Mouse (Mus musculus): Measurements from ENCODE around the gene Crlf3. TPM values are rescaled to one million over a fixed set of nuclear protein-coding genes. Genes with fewer than 3 reads are reported as not detected.
"Not testable (repeated sequence)": the region's sequence is repeated elsewhere in the genome, so short reads cannot be mapped to it uniquely, and the experiment has no call there.

The Crlf3 gene
- polyA plus RNA-seq, 1 experiment: 18.0 TPM

DNA sequence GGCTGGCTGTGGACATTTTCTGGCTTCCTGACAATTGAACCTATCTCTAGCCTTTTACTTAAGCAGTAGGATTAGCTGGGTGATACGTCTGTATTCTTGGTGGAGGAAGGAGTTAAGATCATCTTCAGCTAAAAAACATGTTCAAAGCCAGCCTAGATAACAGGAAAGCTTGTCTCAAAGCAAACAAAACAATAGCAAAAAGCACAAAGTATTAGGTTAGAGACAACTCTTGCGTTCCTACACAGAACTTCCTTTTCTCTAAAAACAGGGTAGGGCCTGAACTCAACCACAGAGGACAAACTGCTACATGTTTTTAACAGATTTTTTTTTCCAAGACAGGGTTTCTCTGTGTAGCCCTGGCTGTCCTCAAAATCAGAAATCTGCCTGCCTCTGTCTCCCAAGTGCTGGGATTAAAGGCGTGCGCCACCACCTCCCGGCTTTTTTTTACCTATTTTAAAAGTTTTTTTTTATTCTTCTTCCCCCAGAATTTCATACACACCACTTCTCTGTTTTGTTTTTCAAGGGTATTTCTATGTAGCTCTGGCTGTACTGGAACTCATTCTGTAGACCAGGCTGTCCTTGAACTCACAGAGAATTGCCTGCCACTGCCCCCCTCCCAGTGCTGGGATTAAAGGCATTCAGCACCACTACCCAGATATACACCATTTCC lies 5.0 kb downstream of the Crlf3 start:
- Histone ChIP-seq H3K79me2 (ENCODE audit: control insufficient read depth, insufficient read depth) (peaks cover 98% of the 10 kb centered on the region), H3K4me3 (ENCODE audit: insufficient read depth, poor library complexity, severe bottlenecking) (no peak overlapping the region), H3K27me3 (ENCODE audit: control insufficient read depth, insufficient read depth, insufficient read length) (no peaks in the 10 kb centered on the region), H3K36me3 (ENCODE audit: control insufficient read depth, insufficient read depth) (peaks cover 16% of the 10 kb centered on the region), H3K79me3 (ENCODE audit: low read depth) (peaks cover 52% of the 10 kb centered on the region), H3ac (ENCODE audit: control insufficient read depth, insufficient read length, low read depth) (no peak overlapping the region)
- no peak for TF ChIP-seq FOSL1 (IDR thresholded peaks at IDR 0.05; ENCODE audit: insufficient read depth, low read length, poor library complexity, severe bottlenecking)
- no peak for TF ChIP-seq MYOG (IDR thresholded peaks at IDR 0.05; ENCODE audit: control insufficient read depth, extremely low read depth, insufficient read length)
- TF ChIP-seq CTCF (IDR thresholded peaks at IDR 0.05; ENCODE audit: control insufficient read depth, insufficient read depth, insufficient read length): no peak
- TF ChIP-seq MYOD1 (IDR thresholded peaks at IDR 0.05; ENCODE audit: control insufficient read depth, insufficient read length, low read depth): no peak
- no peak for TF ChIP-seq MAX (IDR thresholded peaks at IDR 0.05)

DNA sequence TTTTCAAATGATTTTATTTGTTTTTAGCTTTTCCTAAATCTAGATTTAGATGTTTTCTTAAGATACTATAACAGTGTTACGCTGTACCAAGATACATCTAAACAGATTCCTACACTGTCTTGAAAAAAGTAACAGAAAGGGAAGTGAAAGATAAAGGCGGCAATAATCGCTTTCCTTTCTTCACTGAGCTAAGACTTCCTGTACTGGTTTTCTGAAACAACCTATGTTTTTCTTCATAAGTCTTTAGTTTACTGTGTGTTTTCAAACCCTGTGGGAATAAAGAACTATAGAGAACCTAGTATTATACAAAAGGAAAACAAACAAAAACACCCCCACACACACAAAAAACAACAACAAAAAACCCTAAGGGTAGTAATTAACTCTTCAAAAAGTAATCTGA lies 8.4 kb downstream of the Crlf3 start:
- no peak for TF ChIP-seq CEBPB (IDR thresholded peaks at IDR 0.05; ENCODE audit: low read depth)
- TF ChIP-seq MYOD1 (IDR thresholded peaks at IDR 0.05; ENCODE audit: control insufficient read depth, insufficient read length, low read depth): no peak
- TF ChIP-seq MAX (IDR thresholded peaks at IDR 0.05): no peak
- no peak for TF ChIP-seq MYOG (IDR thresholded peaks at IDR 0.05; ENCODE audit: control insufficient read depth, extremely low read depth, insufficient read length)
- no peak for TF ChIP-seq FOSL1 (IDR thresholded peaks at IDR 0.05; ENCODE audit: insufficient read depth, low read length, poor library complexity, severe bottlenecking)
- TF ChIP-seq USF1 (IDR thresholded peaks at IDR 0.05; ENCODE audit: low read depth): no peak
- no peak for TF ChIP-seq CTCF (IDR thresholded peaks at IDR 0.05; ENCODE audit: control insufficient read depth, insufficient read depth, insufficient read length)
- Histone ChIP-seq H3K79me3 (ENCODE audit: low read depth) (peaks cover 56% of the 10 kb centered on the region), H3K27me3 (ENCODE audit: control insufficient read depth, insufficient read depth, insufficient read length) (no peaks in the 10 kb centered on the region), H3K36me3 (ENCODE audit: control insufficient read depth, insufficient read depth) (peaks cover 20% of the 10 kb centered on the region), H3K79me2 (ENCODE audit: control insufficient read depth, insufficient read depth) (peaks cover 99% of the 10 kb centered on the region), H3ac (ENCODE audit: control insufficient read depth, insufficient read length, low read depth) (no peak overlapping the region), H3K4me3 (ENCODE audit: insufficient read depth, poor library complexity, severe bottlenecking) (no peak overlapping the region)

DNA sequence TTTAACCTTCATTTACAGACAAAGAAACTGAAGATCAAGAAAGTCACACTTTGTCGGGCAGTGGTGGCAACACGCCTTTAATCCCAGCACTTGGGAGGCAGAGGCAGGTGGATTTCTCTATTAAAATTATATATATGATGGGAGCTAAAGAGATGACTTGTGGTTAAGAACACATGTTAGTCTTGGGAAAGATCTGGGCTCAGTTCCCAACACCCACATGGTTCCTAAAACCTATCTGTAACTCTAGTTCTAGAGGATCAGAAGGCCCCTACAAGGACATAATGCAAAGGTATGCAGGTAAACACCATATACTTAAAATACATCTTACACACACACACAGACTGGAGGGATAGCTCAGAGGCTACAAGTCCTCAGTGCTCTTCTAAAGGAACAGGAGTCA lies 9.8 kb downstream of the Crlf3 start:
- H3K79me2 ChIP-seq (ENCODE audit: control insufficient read depth, insufficient read depth): peaks cover 100% of the 10 kb centered on the region
- H3K4me3 ChIP-seq (ENCODE audit: insufficient read depth, poor library complexity, severe bottlenecking): no peak overlapping the region
- TF ChIP-seq FOSL1 (IDR thresholded peaks at IDR 0.05; ENCODE audit: insufficient read depth, low read length, poor library complexity, severe bottlenecking): no peak
- no peak overlapping the region for H3ac ChIP-seq (ENCODE audit: control insufficient read depth, insufficient read length, low read depth)
- H3K79me3 ChIP-seq (ENCODE audit: low read depth): peaks cover 49% of the 10 kb centered on the region
- no peaks in the 10 kb centered on the region for H3K27me3 ChIP-seq (ENCODE audit: control insufficient read depth, insufficient read depth, insufficient read length)
- H3K36me3 ChIP-seq (ENCODE audit: control insufficient read depth, insufficient read depth): peaks cover 11% of the 10 kb centered on the region

- TF ChIP-seq MYOD1 (IDR thresholded peaks at IDR 0.05; ENCODE audit: control insufficient read depth, insufficient read length, low read depth) (no peak), MAX (IDR thresholded peaks at IDR 0.05) (no peak)
- peaks cover 100% of the 10 kb centered on the region for H3K79me2 ChIP-seq (ENCODE audit: control insufficient read depth, insufficient read depth)
- H3K4me3 ChIP-seq (ENCODE audit: insufficient read depth, poor library complexity, severe bottlenecking): no peak overlapping the region
- peaks cover 11% of the 10 kb centered on the region for H3K36me3 ChIP-seq (ENCODE audit: control insufficient read depth, insufficient read depth)
- H3ac ChIP-seq (ENCODE audit: control insufficient read depth, insufficient read length, low read depth): no peak overlapping the region
- H3K79me3 ChIP-seq (ENCODE audit: low read depth): peaks cover 44% of the 10 kb centered on the region
- no peaks in the 10 kb centered on the region for H3K27me3 ChIP-seq (ENCODE audit: control insufficient read depth, insufficient read depth, insufficient read length)
These were observed 11.0 kb downstream of the Crlf3 start for GRCm38 (mm10) chr11:80069815-80070214.

- Histone ChIP-seq H3ac (ENCODE audit: control insufficient read depth, insufficient read length, low read depth) (no peak overlapping the region), H3K4me3 (ENCODE audit: insufficient read depth, poor library complexity, severe bottlenecking) (no peak overlapping the region), H3K79me3 (ENCODE audit: low read depth) (peaks cover 38% of the 10 kb centered on the region), H3K27me3 (ENCODE audit: control insufficient read depth, insufficient read depth, insufficient read length) (no peaks in the 10 kb centered on the region), H3K79me2 (ENCODE audit: control insufficient read depth, insufficient read depth) (peaks cover 83% of the 10 kb centered on the region), H3K36me3 (ENCODE audit: control insufficient read depth, insufficient read depth) (peaks cover 23% of the 10 kb centered on the region)
- TF ChIP-seq MAX (IDR thresholded peaks at IDR 0.05): no peak
- TF ChIP-seq CEBPB (IDR thresholded peaks at IDR 0.05; ENCODE audit: low read depth): no peak
- no peak for TF ChIP-seq MYOD1 (IDR thresholded peaks at IDR 0.05; ENCODE audit: control insufficient read depth, insufficient read length, low read depth)
- TF ChIP-seq CTCF (IDR thresholded peaks at IDR 0.05; ENCODE audit: control insufficient read depth, insufficient read depth, insufficient read length): no peak
- TF ChIP-seq USF1 (IDR thresholded peaks at IDR 0.05; ENCODE audit: low read depth): no peak
These were observed 13.2 kb downstream of the Crlf3 start for GRCm38 (mm10) chr11:80067558-80067957.

DNA sequence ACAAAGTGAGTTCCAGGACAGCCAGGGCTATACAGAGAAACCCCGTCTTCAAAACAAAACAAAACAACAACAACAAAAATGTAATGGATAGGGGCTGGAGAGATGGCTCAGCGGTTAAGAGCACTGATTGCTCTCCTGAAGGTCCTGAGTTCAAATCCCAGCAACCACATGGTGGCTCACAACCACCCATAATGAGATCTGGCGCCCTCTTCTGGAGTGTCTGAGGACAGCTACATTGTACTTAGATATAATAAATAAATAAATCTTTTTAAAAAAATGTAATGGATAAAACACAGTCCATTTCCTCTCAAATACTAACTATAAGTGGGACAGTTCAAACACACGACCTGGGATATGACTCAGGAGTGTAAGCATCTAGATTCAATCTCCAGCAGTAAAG lies 14.4 kb downstream of the Crlf3 start:
- H3K79me2 ChIP-seq (ENCODE audit: control insufficient read depth, insufficient read depth): peaks cover 71% of the 10 kb centered on the region
- peaks cover 29% of the 10 kb centered on the region for H3K79me3 ChIP-seq (ENCODE audit: low read depth)
- H3K4me3 ChIP-seq (ENCODE audit: insufficient read depth, poor library complexity, severe bottlenecking); H3ac ChIP-seq (ENCODE audit: control insufficient read depth, insufficient read length, low read depth); H3K27me3 ChIP-seq (ENCODE audit: control insufficient read depth, insufficient read depth, insufficient read length): not testable (repeated sequence)
- peaks cover 25% of the 10 kb centered on the region for H3K36me3 ChIP-seq (ENCODE audit: control insufficient read depth, insufficient read depth)

Data from C2C12 (cell line).